ENCODE assay signal across 9 mouse cellular contexts in genomic region chr8:117423029-117423428, GRCm38 (mm10).
DNase-seq lines count a peak whose midpoint lies in the region; ATAC-seq and TF ChIP-seq lines count a peak whose summit lies in the region.
"Had no signal": no experiment of that assay in that cellular context is flagged by ENCODE, and none has a peak within 500 bp of the region (broad histone marks: within the 10 kb centered on the region; RNA-seq: fewer than 3 reads in every experiment).

No protein-coding gene starts in this region.

- H3K9me3 ChIP-seq in intestine, postnatal 0 days (ENCODE audit: control insufficient read depth): no peaks in the 10 kb centered on the region
- H3K9me3 ChIP-seq: neural tube, embryonic 12.5 days had no signal

- peaks cover 58% of the 10 kb centered on the region for H3K36me3 ChIP-seq in intestine, postnatal 0 days (ENCODE audit: control insufficient read depth, insufficient read depth)

- H3K4me1 ChIP-seq in intestine, postnatal 0 days (replicated peaks; ENCODE audit: control insufficient read depth, insufficient read depth, low read length): no peaks in the 10 kb centered on the region
- H3K4me1 ChIP-seq: neural tube, embryonic 12.5 days had no signal

- no peak for ATAC-seq in intestine, postnatal 0 days

- no peaks in the 10 kb centered on the region for H3K27me3 ChIP-seq in intestine, postnatal 0 days (replicated peaks; ENCODE audit: control insufficient read depth, insufficient read depth, low read length)
- H3K27me3 ChIP-seq: neural tube, embryonic 12.5 days had no signal

- no peak overlapping the region for H3K9ac ChIP-seq in intestine, postnatal 0 days (ENCODE audit: low read depth, low read length)
- H3K9ac ChIP-seq: neural tube, embryonic 12.5 days had no signal

- DNase-seq in retina, adult 2 months (ENCODE audit: low read depth, low spot score): peak; percentile 37
- no peak for DNase-seq in retina, postnatal 1 day
- DNase-seq in cerebellum, postnatal 25 days: peak; percentile 98
- peak; percentile 80 for DNase-seq in heart, adult 8-10 months (ENCODE audit: low spot score)
- DNase-seq in layer of hippocampus, postnatal 14 days (ENCODE audit: low spot score in 2 of 2): peak; percentile 75 to 86
- DNase-seq in right cerebral cortex, postnatal 10 days (ENCODE audit: low spot score in 2 of 2): peak; percentile 88 to 91
- DNase-seq in spleen, adult 12 weeks (ENCODE audit: low spot score): no peak

- WGBS in intestine, postnatal 0 days: 59% methylated on average over 4 of the region's 4 CpGs

- no peak overlapping the region for H3K4me2 ChIP-seq in intestine, postnatal 0 days (replicated peaks; ENCODE audit: low read depth)
- H3K4me2 ChIP-seq: neural tube, embryonic 12.5 days had no signal

- no peak overlapping the region; the same call in 1 of the 2 replicates for H3K27ac ChIP-seq in intestine, postnatal 0 days (ENCODE audit: low read depth, low read length)
- H3K27ac ChIP-seq: neural tube, embryonic 12.5 days had no signal

- no peak overlapping the region for H3K4me3 ChIP-seq in intestine, postnatal 0 days (ENCODE audit: low read depth, low read length)
- H3K4me3 ChIP-seq: neural tube, embryonic 12.5 days had no signal

- no peak for TF ChIP-seq CTCF in intestine, postnatal 0 days (IDR thresholded peaks at IDR 0.05; ENCODE audit: low read depth)

Comparison
In these comparisons a context has a peak if more than half of its experiments do, and no peak if none do; other contexts are left out.
1. DNase-seq: peak in retina, adult 2 months (single experiment), cerebellum, postnatal 25 days (2 of 2), heart, adult 8-10 months (single experiment), layer of hippocampus, postnatal 14 days (2 of 2) and right cerebral cortex, postnatal 10 days (2 of 2); none in retina, postnatal 1 day (single experiment) and spleen, adult 12 weeks (single experiment).